Mouse (Mus musculus) bone marrow, adult 2 months (tissue): ENCODE measurements at regions not wholly inside any gene's neighbourhood (a gene's known extent, or its start where the extent isn't known, plus 50 kb on each side); places are given as distances from the start of the nearest gene placed in this dataset.

ENCODE experiments used
- CTCF ChIP-seq: fragments of 200-500 bp; IDR thresholded peaks from 2 replicates; pipeline ENCODE4 v1.5.1; 2011; ENCODE audit warnings: low read length, control low read depth; ENCODE audit not compliant: control insufficient read depth, insufficient read depth
- POLR2A ChIP-seq: fragments of 200-500 bp; IDR thresholded peaks from 2 replicates; pipeline ENCODE4 v1.6.1; 2011; ENCODE audit warnings: low read depth, mild to moderate bottlenecking, control low read depth, low read length, borderline replicate concordance; ENCODE audit not compliant: control insufficient read depth

DNA sequence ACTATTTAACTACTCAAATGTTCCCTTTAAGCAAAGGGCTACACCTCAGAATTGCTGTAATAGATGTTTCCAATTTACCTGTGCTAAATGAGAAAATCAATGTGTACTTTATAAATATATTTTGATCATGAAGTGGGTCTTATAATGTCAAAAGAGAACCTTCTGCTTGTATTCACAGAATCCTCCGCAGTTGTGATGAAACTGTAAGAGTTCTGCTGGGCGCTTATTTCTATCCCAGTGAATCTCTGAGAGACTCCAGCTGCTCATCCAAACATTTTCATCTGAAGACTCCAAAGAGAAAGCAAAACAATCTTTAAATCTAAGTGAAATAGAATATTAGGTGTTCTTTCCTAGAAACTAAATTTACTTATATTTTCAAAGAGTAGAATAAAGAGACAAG, 440.9 kb upstream of the Ccnh start:
- no peak for TF ChIP-seq CTCF
- TF ChIP-seq POLR2A = no peak
